Mouse (Mus musculus) ES-Bruce4 (cell line): ENCODE data around the gene Ankrd52.

Experiments
- CTCF ChIP-seq: IDR thresholded peaks from one replicate; pipeline ENCODE4 v1.8.1; 2011; ENCODE audit warnings: low read depth, low read length
- POLR2A ChIP-seq: IDR thresholded peaks from one replicate; pipeline ENCODE4 v1.8.1; 2011; ENCODE audit warnings: low read length; ENCODE audit not compliant: insufficient read depth

- TF ChIP-seq POLR2A = no peak
- no peak for TF ChIP-seq CTCF
Observed at GRCm38 (mm10) chr10:128425260-128425659, 48.3 kb downstream of the Ankrd52 start.
